Mouse (Mus musculus) midbrain, embryonic 11.5 days (tissue): ENCODE measurements around the gene Lmnb2. TPM values are rescaled to one million over a fixed set of nuclear protein-coding genes. Genes with fewer than 3 reads are reported as not detected.
A peak's percentile ranks its signal among the peaks of the same experiment; 100 is the strongest.

Experiments used
- ATAC-seq: fragments of 200-750 bp; cut with Nextera tagmentation; 2 replicates; pipeline ENCODE4 v1.8.0; 2017; ENCODE audit warnings: moderate TSS enrichment, moderate library complexity; ENCODE audit not compliant: low FRiP score
- DNase-seq: peaks from one replicate; pipeline ENCODE4 v3.0.0; 2015; ENCODE audit warnings: low spot score; ENCODE audit errors: missing footprints
- H3K27ac ChIP-seq: fragments of 300-500 bp; sonication (generic); 2 replicates; pipeline ENCODE4 v1.5.1; 2014; ENCODE audit warnings: low read depth, low read length
- H3K27me3 ChIP-seq: fragments of 300-500 bp; sonication (generic); 2 replicates; pipeline ENCODE4 v1.6.1; 2014; ENCODE audit warnings: mild to moderate bottlenecking, low read length, moderate library complexity, mixed read lengths; ENCODE audit not compliant: control insufficient read depth, insufficient read depth
- H3K36me3 ChIP-seq: fragments of 300-500 bp; sonication (generic); 2 replicates; pipeline ENCODE4 v1.6.1; 2014; ENCODE audit warnings: mild to moderate bottlenecking, low read length, moderate library complexity, mixed read lengths; ENCODE audit not compliant: control insufficient read depth, insufficient read depth
- H3K4me1 ChIP-seq: fragments of 300-500 bp; sonication (generic); 2 replicates; pipeline ENCODE4 v1.6.1; 2014; ENCODE audit warnings: low read length; ENCODE audit not compliant: control insufficient read depth, insufficient read depth
- H3K4me2 ChIP-seq: fragments of 300-500 bp; sonication (generic); 2 replicates; pipeline ENCODE4 v1.6.1; 2014; ENCODE audit warnings: mild to moderate bottlenecking, moderate library complexity
- H3K4me3 ChIP-seq: fragments of 300-500 bp; sonication (generic); 2 replicates; pipeline ENCODE4 v1.5.1; 2014; ENCODE audit warnings: low read depth, low read length
- H3K9ac ChIP-seq: fragments of 300-500 bp; sonication (generic); 2 replicates; pipeline ENCODE4 v1.6.1; 2014; ENCODE audit warnings: low read length
- H3K9me3 ChIP-seq: fragments of 300-500 bp; sonication (generic); 2 replicates; pipeline ENCODE4 v1.6.1; 2016; ENCODE audit warnings: low read length; ENCODE audit not compliant: control insufficient read depth
- WGBS: fragments of 180-500 bp; shearing (Covaris S2); extraction: QIAGEN DNeasy Blood & Tissue Kit; methylation state at CpG from one replicate; pipeline ENCODE4 v1.1.7; 2014; 5-methylcytosine and 5-hydroxymethylcytosine counted together
- polyA plus RNA-seq: library from polyadenylated mRNA; unstranded; fragments of >200 nt; fragmentation: Nextera tagmentation; extraction: Ambion mirVana; gene quantifications from 2 replicates; pipeline ENCODE4 v1.2.1, GENCODE M21; 2014

Lmnb2 gene
- polyA plus RNA-seq, 1 experiment from 2014 or later: 19.7 TPM

DNA sequence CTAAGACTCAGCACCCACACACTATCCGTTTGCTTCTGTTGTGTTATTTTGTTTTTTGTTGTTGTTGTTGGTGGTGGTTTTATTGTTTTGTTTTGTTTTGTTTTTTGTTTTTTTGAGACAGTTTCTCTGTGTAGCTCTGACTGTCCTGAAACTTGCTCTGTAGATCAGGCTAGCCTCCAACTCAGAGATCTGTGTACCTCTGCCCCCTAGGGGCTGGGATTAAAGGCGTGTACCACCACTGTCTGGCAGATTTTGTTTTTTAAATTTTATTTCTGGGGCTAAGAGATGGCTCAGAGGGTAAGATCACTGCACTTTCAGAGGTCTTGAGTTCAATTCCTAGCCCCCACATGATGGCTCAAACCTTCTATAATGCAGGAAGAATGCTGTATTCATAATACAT lies 37.1 kb downstream of the Lmnb2 start:
- no peak for ATAC-seq
- Histone ChIP-seq H3K9ac (no peak overlapping the region), H3K4me1 (no peaks in the 10 kb centered on the region), H3K4me2 (no peak overlapping the region), H3K4me3 (no peak overlapping the region), H3K9me3 (no peaks in the 10 kb centered on the region), H3K36me3 (no peaks in the 10 kb centered on the region), H3K27me3 (no peaks in the 10 kb centered on the region), H3K27ac (no peak overlapping the region)
- 81% methylated on average over 2 of the region's 2 CpGs for WGBS
- no peak for DNase-seq

GRCm38 (mm10) chr10:80880131-80880641 lies 37.9 kb downstream of the Lmnb2 start:
- WGBS: 25% methylated on average over 5 of the region's 5 CpGs
- H3K27ac ChIP-seq: no peak overlapping the region
- ATAC-seq: no peak

GRCm38 (mm10) chr10:80876594-80876993 lies 41.5 kb downstream of the Lmnb2 start:
- no peak for ATAC-seq
- 18% methylated on average over 3 of the region's 3 CpGs for WGBS
- Histone ChIP-seq H3K27ac (no peak overlapping the region), H3K4me3 (no peak overlapping the region), H3K9ac (no peak overlapping the region), H3K27me3 (no peaks in the 10 kb centered on the region), H3K4me2 (no peak overlapping the region), H3K4me1 (no peaks in the 10 kb centered on the region), H3K9me3 (no peaks in the 10 kb centered on the region), H3K36me3 (no peaks in the 10 kb centered on the region)
- DNase-seq: peak; percentile 62

More at GRCm38 (mm10) chr10:80880131-80880641, 37.9 kb downstream of the Lmnb2 start:
- no peak overlapping the region for H3K4me3 ChIP-seq
- DNase-seq: peak; percentile 92
- H3K9me3 ChIP-seq: no peaks in the 10 kb centered on the region
- no peaks in the 10 kb centered on the region for H3K4me1 ChIP-seq
- H3K9ac ChIP-seq: no peak overlapping the region
- H3K4me2 ChIP-seq: no peak overlapping the region
- H3K36me3 ChIP-seq: no peaks in the 10 kb centered on the region
- H3K27me3 ChIP-seq: no peaks in the 10 kb centered on the region

DNA sequence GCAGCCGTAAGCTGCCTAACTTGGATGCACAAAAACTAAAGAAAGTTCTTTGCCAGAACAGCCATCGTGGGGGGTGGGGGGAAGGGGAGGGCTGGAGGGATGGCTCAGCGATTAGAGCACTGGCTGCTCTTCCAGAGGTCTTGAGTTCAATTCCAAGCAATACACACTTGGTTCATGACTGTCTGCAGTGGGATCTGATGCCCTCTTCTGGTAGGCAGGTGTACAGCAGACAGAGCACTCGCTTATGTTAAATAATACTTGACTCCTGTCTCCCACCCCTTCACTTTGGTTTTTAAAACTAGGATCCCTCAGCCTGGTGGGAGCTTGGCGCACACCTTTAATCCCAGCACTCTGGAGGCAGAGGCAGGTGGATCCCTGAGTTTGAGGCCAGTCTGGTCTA lies 42.0 kb downstream of the Lmnb2 start:
- H3K27ac ChIP-seq: no peak overlapping the region
- no peak overlapping the region for H3K9ac ChIP-seq
- no peak overlapping the region for H3K4me3 ChIP-seq
- DNase-seq: peak; percentile 86
- 0 out of 2 replicates have a peak, but pooled peaks have one; percentile 40 for ATAC-seq
- H3K4me1 ChIP-seq: no peaks in the 10 kb centered on the region
- no peak overlapping the region for H3K4me2 ChIP-seq
- WGBS: 26% methylated on average over 5 of the region's 5 CpGs
- no peaks in the 10 kb centered on the region for H3K9me3 ChIP-seq
- no peaks in the 10 kb centered on the region for H3K27me3 ChIP-seq
- no peaks in the 10 kb centered on the region for H3K36me3 ChIP-seq

DNA sequence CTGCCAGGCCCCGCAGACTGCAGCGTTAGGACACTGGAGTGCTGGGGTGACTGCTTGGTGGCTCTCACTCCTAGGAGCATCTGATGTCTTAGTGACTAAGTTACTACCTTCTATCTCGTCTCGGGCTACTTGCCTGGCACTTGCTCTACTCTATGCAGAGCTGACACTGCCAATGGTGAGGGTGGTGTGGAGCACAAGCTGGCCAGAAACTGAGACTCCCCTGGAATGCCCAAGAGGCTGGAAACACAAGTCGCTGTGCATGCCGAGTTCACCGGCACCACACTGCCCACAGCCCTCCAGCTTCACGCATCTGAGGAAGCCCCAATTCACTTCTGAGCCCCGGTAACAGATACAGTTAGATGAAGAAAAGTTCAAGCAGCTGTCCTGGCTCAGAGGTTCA lies 44.0 kb downstream of the Lmnb2 start:
- H3K4me1 ChIP-seq: no peaks in the 10 kb centered on the region
- no peak for ATAC-seq
- no peak overlapping the region for H3K9ac ChIP-seq
- no peak overlapping the region for H3K4me2 ChIP-seq
- DNase-seq: no peak
- no peaks in the 10 kb centered on the region for H3K36me3 ChIP-seq
- H3K27ac ChIP-seq: no peak overlapping the region
- H3K4me3 ChIP-seq: no peak overlapping the region
- H3K27me3 ChIP-seq: no peaks in the 10 kb centered on the region
- H3K9me3 ChIP-seq: no peaks in the 10 kb centered on the region
- 81% methylated on average over 9 of the region's 9 CpGs for WGBS

- Histone ChIP-seq H3K27me3 (no peaks in the 10 kb centered on the region), H3K4me2 (no peak within 1 kb of the TSS), H3K9ac (no peak within 1 kb of the TSS), H3K4me1 (no peaks in the 10 kb centered on the region), H3K27ac (no peak within 1 kb of the TSS), H3K36me3 (0 out of 2 replicates have a peak, but pooled peaks cover 4% of the 10 kb centered on the region), H3K9me3 (no peaks in the 10 kb centered on the region), H3K4me3 (no peak within 1 kb of the TSS)
- no peak for ATAC-seq
- DNase-seq: no peak
- WGBS: 31% methylated on average over 9 of the region's 9 CpGs
Observed at GRCm38 (mm10) chr10:80871581-80871980, 46.5 kb downstream of the Lmnb2 start, which contains the start of gene Tmprss9. Gene Tmprss9 (plus strand): TSS chr10:80871848.

- Histone ChIP-seq H3K4me3 (no peak overlapping the region), H3K9ac (no peak overlapping the region), H3K4me2 (no peak overlapping the region), H3K36me3 (0 out of 2 replicates have a peak, but pooled peaks cover 4% of the 10 kb centered on the region), H3K27me3 (no peaks in the 10 kb centered on the region), H3K27ac (no peak overlapping the region), H3K4me1 (no peaks in the 10 kb centered on the region), H3K9me3 (no peaks in the 10 kb centered on the region)
- 72% methylated on average over 4 of the region's 6 CpGs for WGBS
- DNase-seq: no peak
- no peak for ATAC-seq
Observed at GRCm38 (mm10) chr10:80870993-80871392, 47.1 kb downstream of the Lmnb2 start.

DNA sequence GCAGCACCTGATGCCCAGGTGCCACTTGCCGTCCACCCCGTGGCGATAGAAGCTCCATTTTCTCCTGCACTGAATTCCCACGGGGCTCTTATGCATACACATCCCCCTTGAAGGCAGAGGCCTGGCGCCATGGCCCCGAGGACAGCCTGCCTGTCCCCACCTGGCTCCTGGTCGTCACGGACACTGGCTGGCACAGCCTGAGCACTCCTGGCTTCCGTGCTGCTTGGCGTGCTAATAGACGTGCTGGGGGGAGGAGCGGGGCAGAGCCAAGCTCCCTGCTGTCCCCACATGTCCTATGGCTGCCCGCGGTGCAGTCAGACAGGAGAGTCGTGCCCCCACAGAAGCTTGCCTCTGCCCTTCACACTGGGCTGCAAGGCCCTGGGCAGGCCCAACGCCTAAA lies 53.6 kb downstream of the Lmnb2 start:
- no peak for DNase-seq
- Histone ChIP-seq H3K4me3 (no peak overlapping the region), H3K27me3 (no peaks in the 10 kb centered on the region), H3K4me1 (no peaks in the 10 kb centered on the region), H3K4me2 (no peak overlapping the region), H3K36me3 (0 out of 2 replicates have a peak, but pooled peaks cover 5% of the 10 kb centered on the region), H3K9me3 (no peaks in the 10 kb centered on the region), H3K9ac (no peak overlapping the region), H3K27ac (no peak overlapping the region)
- ATAC-seq: no peak
- 93% methylated on average over 16 of the region's 16 CpGs for WGBS

GRCm38 (mm10) chr10:80862305-80862704 lies 55.7 kb downstream of the Lmnb2 start:
- Histone ChIP-seq H3K36me3 (0 out of 2 replicates have a peak, but pooled peaks cover 2% of the 10 kb centered on the region), H3K27ac (no peak overlapping the region), H3K9ac (no peak overlapping the region), H3K27me3 (no peaks in the 10 kb centered on the region), H3K4me3 (no peak overlapping the region), H3K4me1 (peaks cover 4% of the 10 kb centered on the region; the same call in 1 of the 2 replicates), H3K4me2 (no peak overlapping the region), H3K9me3 (no peaks in the 10 kb centered on the region)
- 90% methylated on average over 5 of the region's 5 CpGs for WGBS
- DNase-seq: no peak
- no peak for ATAC-seq
